Mouse (Mus musculus) heart, adult 2 months (tissue): ENCODE measurements around the gene Nfkbib. TPM values are rescaled to one million over a fixed set of nuclear protein-coding genes. Genes with fewer than 3 reads are reported as not detected.

Source experiments
- DNase-seq, 2 experiments: peaks; one replicate each; pipeline ENCODE4 v3.0.0; 2021
- H3K27ac ChIP-seq: fragments of 200-600 bp; 2 replicates; pipeline ENCODE4 v1.8.1; 2022
- H3K27me3 ChIP-seq: fragments of 200-500 bp; 2 replicates; pipeline ENCODE4 v1.6.1; 2012; ENCODE audit warnings: mild to moderate bottlenecking, low read length, inconsistent platforms, mixed read lengths; ENCODE audit not compliant: control insufficient read depth, insufficient read depth
- H3K36me3 ChIP-seq: fragments of 200-500 bp; 2 replicates; pipeline ENCODE4 v1.6.1; 2012; ENCODE audit warnings: low read length, inconsistent platforms; ENCODE audit not compliant: control insufficient read depth, insufficient read depth
- H3K4me1 ChIP-seq: fragments of 200-500 bp; 2 replicates; pipeline ENCODE4 v1.6.1; 2011; ENCODE audit warnings: low read length; ENCODE audit not compliant: control insufficient read depth, insufficient read depth
- H3K4me3 ChIP-seq: fragments of 200-600 bp; 2 replicates; pipeline ENCODE4 v1.8.1; 2022
- H3K79me2 ChIP-seq: fragments of 200-500 bp; replicated peaks from 2 replicates; pipeline ENCODE4 v1.6.1; 2012; ENCODE audit warnings: mild to moderate bottlenecking, inconsistent platforms, low read length, moderate library complexity, mixed read lengths; ENCODE audit not compliant: control insufficient read depth, insufficient read depth
- H3K9ac ChIP-seq: fragments of 200-500 bp; 2 replicates; pipeline ENCODE4 v1.6.1; 2012; ENCODE audit warnings: low read depth, mild to moderate bottlenecking, control low read depth, inconsistent platforms, low read length, mixed read lengths
- CTCF ChIP-seq: fragments of 200-600 bp; IDR thresholded peaks from 2 replicates; pipeline ENCODE4 v1.8.1; 2022; ENCODE audit warnings: antibody characterized with exemption, mild to moderate bottlenecking, moderate library complexity
- EP300 ChIP-seq: fragments of 200-500 bp; IDR thresholded peaks from 2 replicates; pipeline ENCODE4 v1.6.1; 2011; ENCODE audit warnings: low read depth, low read length, control low read depth; ENCODE audit not compliant: insufficient read depth
- POLR2A ChIP-seq: fragments of 200-500 bp; IDR thresholded peaks from 2 replicates; pipeline ENCODE4 v1.6.1; 2011; ENCODE audit warnings: mild to moderate bottlenecking, low read depth, low read length, control low read depth; ENCODE audit not compliant: insufficient read depth
- WGBS: fragments of 180-500 bp; shearing (Covaris S2); methylation state at CpG from one replicate; pipeline ENCODE4 v1.1.7; 2018; 5-methylcytosine and 5-hydroxymethylcytosine counted together
- intact Hi-C: fragments of 180-260 bp; cut with DNase I; formaldehyde crosslinking; loops from one replicate; pipeline ENCODE4 v1.15.1; 2025
- polyA plus RNA-seq: library from polyadenylated mRNA; depleted of rRNA; stranded (reverse); fragments of >200 nt; gene quantifications from 2 replicates; pipeline ENCODE4 v1.2.3, GENCODE M21; 2012
- total RNA-seq, 2 experiments: library from RNA; stranded (reverse); gene quantifications; 2 replicates each; pipeline ENCODE4 v1.2.3; 2021

Gene Nfkbib
- total and polyA plus RNA-seq, 3 experiments: 25.1 to 31.6 (median 27.8) TPM

DNA sequence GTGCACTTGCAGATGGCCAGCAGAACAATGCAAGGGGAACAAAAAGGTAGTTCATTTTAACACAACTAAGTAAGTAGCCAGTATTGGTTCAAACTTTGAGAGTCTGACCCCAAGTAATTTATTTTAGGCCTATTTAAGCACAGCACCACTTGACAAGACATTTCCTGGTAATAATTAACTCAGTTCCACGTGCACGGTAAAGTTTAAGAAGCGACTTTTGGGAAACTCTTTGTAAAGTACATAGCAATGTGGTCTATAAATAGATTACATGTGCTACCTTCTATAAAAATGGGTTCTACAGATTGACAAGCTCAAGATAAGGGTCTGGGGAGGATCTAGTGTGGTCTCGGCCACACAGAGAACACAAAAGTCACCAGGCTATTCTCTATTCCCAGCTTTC lies 36.4 kb upstream of the Nfkbib start:
- TF ChIP-seq POLR2A: no peak
- no peak for TF ChIP-seq CTCF
- no peak for TF ChIP-seq EP300
- 49% methylated on average over 4 of the region's 4 CpGs for WGBS
- Histone ChIP-seq H3K27ac (peak overlapping the region; percentile 94), H3K4me3 (no peak overlapping the region), H3K36me3 (no peaks in the 10 kb centered on the region), H3K27me3 (no peaks in the 10 kb centered on the region), H3K79me2 (no peaks in the 10 kb centered on the region), H3K4me1 (peaks cover 16% of the 10 kb centered on the region), H3K9ac (no peak overlapping the region)
- no peak for DNase-seq
- intact Hi-C loops: no loop called here

DNA sequence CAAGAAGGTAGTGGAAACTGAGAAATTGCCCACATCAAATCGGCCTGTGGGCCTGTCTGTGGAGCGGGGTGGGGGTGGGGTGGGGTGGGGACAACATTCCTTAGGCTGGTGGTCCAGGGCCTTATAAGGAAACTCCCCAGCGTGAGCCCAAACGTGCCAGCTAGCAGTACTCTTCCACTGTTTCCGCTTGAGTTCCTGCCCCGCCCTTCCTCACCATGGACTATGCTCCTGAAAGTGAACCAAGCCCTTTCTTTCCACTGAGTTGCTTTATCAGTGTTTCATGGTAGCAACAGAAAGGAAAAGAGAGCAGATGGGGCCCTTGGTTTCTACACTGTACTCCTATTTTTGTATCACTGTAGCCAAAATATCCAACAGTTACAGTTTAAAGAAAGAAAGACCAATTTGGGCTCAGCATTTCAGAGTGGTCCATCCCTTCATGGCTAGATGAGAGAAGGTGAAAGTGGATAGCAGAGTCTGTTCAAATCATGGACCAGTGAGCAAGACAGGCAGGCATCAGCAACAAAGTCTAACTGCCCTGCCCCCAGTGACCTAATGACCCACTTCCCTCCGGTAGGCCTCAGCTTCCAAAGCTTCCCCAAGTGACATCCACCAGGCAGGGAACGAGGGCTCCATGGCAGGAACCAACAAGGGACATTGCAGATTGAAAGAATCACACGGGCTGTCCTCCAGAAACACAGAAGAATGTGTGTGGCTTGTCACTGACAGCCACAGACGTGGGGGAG lies 35.7 kb upstream of the Nfkbib start:
- Histone ChIP-seq H3K4me3 (no peak overlapping the region), H3K4me1 (peaks cover 14% of the 10 kb centered on the region), H3K79me2 (no peaks in the 10 kb centered on the region), H3K27me3 (no peaks in the 10 kb centered on the region), H3K27ac (peak overlapping the region; percentile 94), H3K36me3 (no peaks in the 10 kb centered on the region), H3K9ac (no peak overlapping the region)
- intact Hi-C loops: no loop called here
- TF ChIP-seq POLR2A (no peak), EP300 (peak; percentile 39; the same call in 1 of the 2 replicates), CTCF (no peak)
- peak in 1 of 2 experiments; percentile 65 for DNase-seq
- 17% methylated on average over 10 of the region's 10 CpGs for WGBS

DNA sequence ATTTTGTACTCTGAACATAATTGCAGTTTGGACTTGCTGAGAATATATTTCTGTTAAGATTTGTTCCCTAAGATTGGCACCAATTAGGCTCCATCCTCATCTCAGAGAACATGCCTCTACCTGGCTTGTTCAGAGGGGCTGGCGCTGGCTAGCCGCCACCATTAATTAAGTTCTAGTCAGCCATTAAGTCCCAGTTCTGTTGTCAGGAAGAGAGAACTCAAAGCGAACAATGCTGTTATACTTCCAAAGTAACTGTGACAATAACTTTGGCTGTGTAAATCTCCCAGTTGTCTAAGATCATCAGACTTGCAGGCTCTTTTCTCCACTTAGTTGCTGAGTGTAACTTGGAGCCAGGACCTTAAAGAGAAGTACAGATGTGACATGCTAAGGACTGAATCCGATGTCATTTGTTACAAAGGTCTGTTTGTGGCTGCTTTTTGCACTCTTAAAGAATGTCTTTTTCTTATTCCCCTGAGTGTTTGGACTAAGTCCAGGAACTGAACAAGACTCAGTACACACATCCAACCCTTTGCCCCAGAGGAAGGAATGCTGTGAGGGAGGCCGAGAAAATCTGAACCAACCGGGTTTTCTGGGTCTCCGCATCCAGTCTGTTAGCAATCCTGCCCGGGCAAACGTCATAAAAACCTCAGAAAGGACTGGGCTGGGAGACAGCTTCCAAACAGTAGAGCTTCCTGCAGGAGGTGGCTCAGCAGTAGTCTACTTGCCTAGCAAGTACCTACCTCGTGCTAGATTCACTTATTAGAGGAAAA lies 34.8 kb upstream of the Nfkbib start:
- TF ChIP-seq CTCF (peak; percentile 48), EP300 (no peak), POLR2A (no peak)
- Histone ChIP-seq H3K4me1 (peaks cover 12% of the 10 kb centered on the region), H3K27me3 (no peaks in the 10 kb centered on the region), H3K4me3 (no peak overlapping the region), H3K9ac (no peak overlapping the region), H3K79me2 (no peaks in the 10 kb centered on the region), H3K36me3 (no peaks in the 10 kb centered on the region), H3K27ac (peak overlapping the region; percentile 94)
- intact Hi-C loops: no loop called here
- DNase-seq: peak in 1 of 2 experiments; percentile 58
- WGBS: 27% methylated on average over 10 of the region's 10 CpGs

DNA sequence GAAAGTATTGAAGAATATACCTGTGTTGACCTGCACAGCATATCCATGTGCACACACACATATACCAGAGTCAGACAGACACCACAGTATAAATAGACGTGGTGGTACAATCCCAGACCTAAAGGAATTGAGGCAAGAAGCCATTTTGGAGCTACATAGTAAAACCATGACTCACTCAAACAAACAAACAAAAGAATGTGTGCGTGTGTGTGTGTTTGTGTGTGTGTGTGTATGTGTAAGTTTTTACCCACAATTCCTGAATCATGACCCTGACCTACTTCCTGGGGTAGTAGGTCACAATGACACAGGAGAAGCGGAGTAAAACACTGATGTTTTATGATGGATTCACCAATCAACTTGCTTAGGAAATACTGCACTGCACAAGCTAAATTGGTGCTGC lies 34.1 kb upstream of the Nfkbib start:
- Histone ChIP-seq H3K36me3 (no peaks in the 10 kb centered on the region), H3K4me3 (no peak overlapping the region), H3K79me2 (no peaks in the 10 kb centered on the region), H3K27me3 (no peaks in the 10 kb centered on the region), H3K4me1 (peaks cover 12% of the 10 kb centered on the region), H3K27ac (peak overlapping the region; percentile 94), H3K9ac (no peak overlapping the region)
- intact Hi-C loops: no loop called here
- TF ChIP-seq CTCF (no peak), POLR2A (no peak), EP300 (no peak)
- 41% methylated on average over 3 of the region's 3 CpGs for WGBS
- DNase-seq: no peak

DNA sequence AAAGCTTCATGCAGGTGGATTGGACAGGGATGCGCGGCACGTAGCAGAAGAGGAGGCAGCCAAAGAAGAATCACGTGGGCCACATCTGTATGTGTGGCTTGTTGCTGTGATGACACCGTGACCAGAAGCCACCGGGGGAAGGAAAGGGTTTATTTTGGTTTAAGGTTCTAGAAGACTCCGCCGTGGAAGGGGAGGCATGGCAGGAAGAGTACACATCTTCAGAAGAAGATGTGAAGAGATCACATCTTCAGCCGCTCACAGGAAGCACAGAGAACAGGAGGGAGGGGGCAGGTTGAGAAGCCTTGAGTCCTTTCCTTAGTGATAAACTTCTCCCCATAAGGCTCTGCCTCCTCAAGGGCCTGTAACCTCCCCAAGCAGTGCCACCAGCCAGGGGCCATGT lies 32.7 kb upstream of the Nfkbib start:
- H3K27ac ChIP-seq: no peak overlapping the region; the same call in 1 of the 2 replicates
- no peak overlapping the region for H3K9ac ChIP-seq
- H3K79me2 ChIP-seq: no peaks in the 10 kb centered on the region
- WGBS: 91% methylated on average over 9 of the region's 9 CpGs
- H3K4me3 ChIP-seq: no peak overlapping the region
- no peaks in the 10 kb centered on the region for H3K27me3 ChIP-seq
- no peaks in the 10 kb centered on the region for H3K36me3 ChIP-seq
- no peak for DNase-seq
- intact Hi-C loops: no loop called here
- TF ChIP-seq POLR2A (no peak), EP300 (no peak), CTCF (no peak)
- H3K4me1 ChIP-seq: peaks cover 14% of the 10 kb centered on the region
